Mouse (Mus musculus): ENCODE measurements around the gene Btn1a1.

Btn1a1 gene

GRCm38 (mm10) chr13:23423286-23424051 lies 42.2 kb downstream of the Btn1a1 start, which contains the start of gene Abt1:
Gene Abt1, minus strand, starts transcription at chr13:23423866.
- DNase-seq (ENCODE audit: low read depth, low spot score): peak; percentile 97

GRCm38 (mm10) chr13:23422351-23422750 lies 43.4 kb downstream of the Btn1a1 start:
- no peak for DNase-seq (ENCODE audit: low read depth, low spot score)

GRCm38 (mm10) chr13:23412630-23413521 lies 52.8 kb downstream of the Btn1a1 start:
- DNase-seq (ENCODE audit: low read depth, low spot score): peak; percentile 97

DNA sequence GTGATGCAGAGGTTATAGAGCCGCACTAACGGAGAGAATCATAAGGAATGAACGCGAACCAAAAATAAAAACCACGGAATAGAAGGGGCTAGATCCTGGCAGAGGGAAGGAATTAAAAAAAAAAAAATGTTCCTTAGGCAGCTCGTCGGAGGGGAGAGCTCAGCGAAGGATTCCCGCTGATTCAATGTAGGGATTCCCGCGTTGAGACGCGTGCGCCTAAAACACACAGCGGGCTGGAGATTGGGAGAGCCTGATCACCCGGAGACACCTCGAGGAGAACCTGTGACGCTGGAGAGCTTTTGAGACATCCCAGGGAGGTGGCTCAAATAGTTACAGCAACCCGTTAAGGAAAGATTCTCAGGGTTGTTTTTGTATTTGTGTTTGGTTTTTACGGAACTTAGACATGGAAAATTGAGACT lies 53.5 kb downstream of the Btn1a1 start:
- DNase-seq (ENCODE audit: low read depth, low spot score): peak; percentile 92

- DNase-seq (ENCODE audit: low read depth, low spot score): peak; percentile 99
These were observed 54.1 kb downstream of the Btn1a1 start for GRCm38 (mm10) chr13:23411311-23412210.

DNA sequence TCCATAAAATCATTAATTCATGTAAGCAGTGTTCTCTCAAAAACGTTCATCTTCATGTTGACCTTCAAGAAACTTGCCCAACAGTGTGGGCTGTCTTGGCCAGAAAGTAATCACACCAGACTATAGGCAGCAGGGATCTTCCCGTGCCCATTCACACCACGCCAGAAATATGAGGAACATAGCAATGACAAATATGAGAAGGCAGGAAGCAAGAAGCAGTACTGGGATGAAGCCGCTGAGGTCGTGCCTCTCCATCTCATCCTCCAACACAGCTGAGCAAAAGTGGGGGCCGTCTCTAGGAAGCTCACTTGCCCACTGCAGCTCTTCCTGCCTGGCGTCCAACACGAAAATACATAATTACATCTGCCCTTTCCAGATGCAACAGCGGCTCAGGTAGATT lies 55.1 kb downstream of the Btn1a1 start:
- DNase-seq (ENCODE audit: low read depth, low spot score): peak; percentile 42

Measured in R1 (cell line).